Mouse (Mus musculus): ENCODE results near the gene Mrps18a. TPM values are rescaled to one million over a fixed set of nuclear protein-coding genes. Genes with fewer than 3 reads are reported as not detected.

The Mrps18a gene
- polyA plus RNA-seq (2012; rRNA removed), result 38.1 and 43.1 TPM in 2 replicates

DNA sequence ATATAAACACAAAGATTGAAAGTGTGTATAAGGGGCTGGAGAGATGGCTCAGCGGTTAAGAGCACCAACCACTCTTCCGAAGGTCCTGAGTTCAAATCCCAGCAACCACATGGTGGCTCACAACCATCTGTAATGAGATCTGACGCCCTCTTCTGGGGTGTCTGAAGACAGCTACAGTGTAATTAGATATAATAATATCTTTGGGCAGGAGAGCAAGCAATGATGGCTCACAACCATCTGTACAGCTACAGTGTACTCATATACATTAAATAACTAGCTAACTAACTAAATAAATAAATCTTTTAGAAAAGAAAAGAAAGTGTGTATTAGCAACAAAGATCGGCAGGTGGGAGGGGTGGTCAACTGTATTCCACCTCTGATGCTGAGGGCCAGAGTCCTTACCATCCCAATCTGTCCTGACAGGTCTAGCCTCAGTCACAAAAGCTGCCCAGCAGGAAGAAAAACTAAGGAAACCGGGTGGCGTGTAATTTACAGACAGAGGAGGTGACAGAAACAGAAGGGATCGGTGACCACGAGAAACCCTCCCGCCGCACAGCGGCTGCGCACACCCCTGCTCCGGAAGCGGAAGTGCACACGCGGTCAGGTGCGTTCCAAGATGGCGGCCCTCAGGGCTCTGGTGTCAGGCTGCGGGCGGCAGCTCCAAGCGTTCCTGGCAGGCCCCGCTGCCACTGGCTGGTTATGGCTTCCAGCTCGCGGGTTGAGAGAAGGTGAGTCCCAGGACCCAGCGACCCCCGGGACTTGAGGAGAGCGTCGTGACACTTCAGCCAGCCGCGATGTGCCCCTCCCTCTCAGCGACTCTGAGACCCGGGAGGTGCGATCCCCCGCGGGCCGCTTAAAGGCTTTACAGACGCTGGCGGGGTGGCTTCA is at the start of gene Mrps18a:
TSS of gene Mrps18a (plus strand) at position 585 of the 888 bp plus-strand sequence.

DNA sequence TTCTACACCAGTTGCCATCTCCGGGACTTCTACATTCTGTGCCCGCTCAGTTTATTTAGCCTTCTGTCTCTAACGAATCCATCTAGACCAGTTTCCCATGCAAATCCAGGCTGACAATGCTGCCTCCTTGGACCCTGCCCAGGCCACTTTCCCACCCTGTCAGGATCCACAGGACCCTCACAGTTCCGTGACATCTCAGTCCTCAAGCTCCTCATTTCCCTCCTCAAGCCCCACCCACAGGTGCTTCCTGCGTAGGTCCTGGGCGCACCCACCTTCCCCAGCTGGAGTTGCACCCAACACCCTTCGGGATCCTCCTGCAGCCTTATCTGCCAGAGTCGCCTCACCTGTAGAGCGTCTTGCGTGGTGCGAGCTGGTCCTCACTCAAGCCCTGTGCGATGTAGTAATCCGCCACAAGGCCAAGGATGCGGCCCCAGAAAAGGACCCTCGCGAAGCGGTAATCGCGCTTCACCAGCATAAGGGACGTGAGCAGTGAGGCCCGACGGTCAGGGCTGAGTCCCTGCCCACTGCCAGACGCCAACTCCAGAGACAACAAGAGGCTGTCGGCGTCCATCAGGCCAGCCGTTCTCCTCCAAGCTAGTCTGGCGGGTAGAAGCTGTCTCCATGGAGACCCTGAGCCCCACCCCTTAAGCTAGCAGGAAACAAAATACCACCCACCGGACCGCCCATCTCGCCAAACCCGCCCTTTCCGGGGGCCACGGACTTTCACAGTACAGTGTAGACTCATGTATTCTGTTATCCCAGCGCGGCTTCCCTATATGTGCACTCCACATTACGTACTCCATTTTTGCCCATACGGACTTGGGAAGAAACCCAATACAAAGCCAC is 33.0 kb downstream of the Mrps18a start, which contains the start of gene Rsph9:
TSS of gene Rsph9 (minus strand) at position 639 of the 846 bp plus-strand sequence.

DNA sequence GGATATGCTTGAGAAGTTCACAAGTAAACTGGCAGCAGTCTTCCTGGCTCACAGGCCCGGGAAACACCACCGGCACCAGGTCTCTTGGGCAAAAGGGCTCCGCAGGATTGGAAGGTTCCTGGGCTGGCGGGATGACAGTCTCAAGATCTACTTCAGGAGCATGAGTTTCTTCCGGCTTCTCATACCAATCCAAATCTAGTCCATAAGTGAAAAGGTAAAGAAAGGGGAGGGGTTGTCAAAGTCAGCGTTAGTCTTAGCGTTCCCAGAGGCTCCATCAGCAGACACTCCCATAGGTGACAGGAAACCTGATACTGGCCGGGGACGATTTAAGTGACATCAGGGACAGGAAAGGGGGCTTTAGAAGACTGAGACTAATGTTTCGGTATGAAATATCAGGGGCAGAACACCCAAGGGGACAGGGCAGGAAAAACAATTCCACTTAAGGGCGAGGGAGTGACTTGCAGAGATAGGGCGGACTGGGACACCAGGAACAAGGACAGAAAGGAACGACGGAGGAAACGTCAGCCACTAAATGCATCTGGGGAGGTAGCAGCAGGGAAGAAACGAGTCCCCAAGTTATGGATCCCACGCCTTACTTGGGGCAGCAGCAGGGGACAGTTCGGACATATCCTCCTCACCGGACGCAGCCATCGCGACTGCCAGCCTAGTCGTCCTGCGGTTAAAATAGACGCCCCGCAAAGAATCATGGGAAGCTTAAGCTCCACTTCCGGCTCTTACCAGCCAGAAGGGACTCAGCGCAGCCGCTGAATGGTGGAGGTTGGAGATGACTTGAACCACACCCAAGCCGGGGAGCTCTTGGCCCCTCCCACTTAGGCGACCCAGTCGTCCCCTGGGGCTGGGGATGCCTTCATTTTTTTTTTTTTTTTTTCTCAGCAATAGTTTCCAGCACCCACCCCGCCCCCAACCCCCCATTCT is 42.3 kb downstream of the Mrps18a start, which contains the start of gene Mad2l1bp:
TSS of gene Mad2l1bp (minus strand) at position 707 of the 936 bp plus-strand sequence.

DNA sequence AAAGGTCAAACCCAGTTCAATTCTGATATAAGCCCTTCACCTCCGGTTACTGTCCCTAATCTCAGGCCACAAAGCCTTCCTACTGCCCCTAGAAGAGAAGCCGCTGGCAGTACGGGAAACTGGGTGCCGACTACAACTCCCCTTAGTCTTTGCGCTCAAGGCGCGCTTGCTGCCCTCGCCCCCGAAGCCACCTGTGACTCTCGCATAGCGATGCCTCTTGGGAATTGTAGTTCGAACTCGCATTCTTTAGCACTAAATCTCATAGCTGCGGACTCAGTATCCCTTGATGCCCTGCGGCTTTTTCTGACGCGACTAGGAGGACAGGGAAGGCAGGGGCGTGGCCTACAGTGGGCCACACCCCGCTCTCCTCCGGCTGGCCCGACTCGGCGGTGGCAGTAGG is 49.9 kb downstream of the Mrps18a start, which contains the start of gene Gtpbp2:
TSS of gene Gtpbp2 (plus strand) at position 347 of the 400 bp plus-strand sequence.

Other genes with a start within 250 kb of the Mrps18a start
- 346 and 364 TPM in 2 replicates for gene Vegfa, start 78.6 kb upstream of the Mrps18a start, polyA plus RNA-seq (2012; rRNA removed)
- gene Rsph9, start 33.2 kb downstream of the Mrps18a start, polyA plus RNA-seq (2012; rRNA removed), result 30.2 and 32.9 TPM in 2 replicates
- gene Mad2l1bp, start 42.6 kb downstream of the Mrps18a start, polyA plus RNA-seq (2012; rRNA removed), result 12.6 and 18.3 TPM in 2 replicates
- 119 and 122 TPM in 2 replicates for gene Gtpbp2, start 50.0 kb downstream of the Mrps18a start, polyA plus RNA-seq (2012; rRNA removed)
- 6.9 and 7.8 TPM in 2 replicates for gene Polh, start 91.7 kb downstream of the Mrps18a start, polyA plus RNA-seq (2012; rRNA removed)
- 35.4 and 37.4 TPM in 2 replicates for gene Xpo5, start 91.8 kb downstream of the Mrps18a start, polyA plus RNA-seq (2012; rRNA removed)
- 70.9 and 83.1 TPM in 2 replicates for gene Polr1c, start 137.1 kb downstream of the Mrps18a start, polyA plus RNA-seq (2012; rRNA removed)
- 332 and 400 TPM in 2 replicates for gene Yipf3, start 137.1 kb downstream of the Mrps18a start, polyA plus RNA-seq (2012; rRNA removed)
- gene Lrrc73, start 142.5 kb downstream of the Mrps18a start, polyA plus RNA-seq (2012; rRNA removed), result 11.6 and 14.3 TPM in 2 replicates
- gene Tjap1, start 172.0 kb downstream of the Mrps18a start, polyA plus RNA-seq (2012; rRNA removed), result 95.7 and 100 TPM in 2 replicates
- 1.9 and 3.8 TPM in 2 replicates for gene Dlk2, start 186.4 kb downstream of the Mrps18a start, polyA plus RNA-seq (2012; rRNA removed)
- gene Abcc10, start 217.4 kb downstream of the Mrps18a start, polyA plus RNA-seq (2012; rRNA removed), result 27.7 and 35.5 TPM in 2 replicates

Measured in ovary, adult 2 months (tissue).